Mouse (Mus musculus): Measurements from ENCODE around the gene Rgs4. TPM values are rescaled to one million over a fixed set of nuclear protein-coding genes. Genes with fewer than 3 reads are reported as not detected.

The Rgs4 gene
- 11.0 TPM for polyA plus RNA-seq (2021)

DNA sequence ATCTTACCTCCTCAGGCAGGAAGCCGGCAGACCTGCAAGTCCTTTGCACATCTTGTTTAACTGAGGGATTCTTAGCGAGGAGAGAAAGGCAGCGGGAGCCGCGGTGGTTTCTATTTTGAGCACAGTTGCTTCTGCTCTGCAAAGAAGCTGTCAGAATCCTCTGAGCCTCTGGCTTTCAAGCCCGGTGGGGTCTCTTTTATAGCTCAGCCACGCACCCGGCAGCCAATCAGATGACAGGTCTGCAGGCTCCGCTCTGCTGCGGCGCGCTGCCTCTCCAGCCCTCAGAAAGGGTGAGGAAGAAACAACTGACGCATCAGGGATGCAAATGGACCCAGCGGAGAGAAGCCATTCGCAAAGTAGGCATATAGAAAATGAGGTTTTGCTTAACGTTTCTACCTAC, at the start of gene Rgs4:
Gene Rgs4, minus strand, starts transcription at position 170 of the 400 bp plus-strand sequence.
- CTCF ChIA-PET, result interaction anchor here (0.9 to 5.4 kb wide), 5 partner anchors 9 to 101 kb away, joined by 3 to 23 read pairs (median 3); no protein-coding TSS in a partner anchor
- in situ Hi-C loops (cut with MboI; ENCODE audit: low pct_unique_long_range_greater_than_20kb), result no loop called here
- peak; percentile 86 for ATAC-seq
- POLR2A ChIA-PET, result interaction anchor here (1.1 to 1.7 kb wide), 2 partner anchors 12 to 72 kb away, joined by 4 to 6 read pairs; no protein-coding TSS in a partner anchor
- TF ChIP-seq CTCF (IDR thresholded peaks at IDR 0.05), result no peak
- no peak for DNase-seq (ENCODE audit: low read depth, low spot score)
- H3K27me3 ChIP-seq, result no peaks in the 10 kb centered on the region

DNA sequence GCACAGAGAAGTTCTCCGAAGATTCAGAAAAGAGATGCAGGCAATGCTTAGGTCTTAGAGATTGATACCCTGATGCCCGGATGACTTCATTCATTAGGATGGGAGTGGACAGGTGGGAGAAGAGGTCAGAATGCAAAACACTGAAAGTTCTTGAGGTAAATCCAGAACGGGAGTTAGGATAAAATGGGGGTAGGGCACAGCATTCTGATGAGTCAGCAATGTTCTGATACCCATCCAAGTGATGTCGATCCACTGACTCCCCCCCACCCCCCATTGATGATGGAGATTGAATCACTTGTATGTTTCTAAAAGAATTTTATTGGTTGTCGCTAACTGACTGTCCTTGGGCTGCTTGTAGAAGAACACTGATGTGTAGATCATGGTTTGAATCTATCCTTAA, 45.0 kb upstream of the Rgs4 start:
- CTCF ChIA-PET, result no interaction called here
- no peaks in the 10 kb centered on the region for H3K27me3 ChIP-seq
- no peak for TF ChIP-seq CTCF (IDR thresholded peaks at IDR 0.05)
- POLR2A ChIA-PET, result no interaction called here
- DNase-seq (ENCODE audit: low read depth, low spot score) (no peak), ATAC-seq (no peak)
- in situ Hi-C loops (cut with MboI; ENCODE audit: low pct_unique_long_range_greater_than_20kb), result no loop called here

DNA sequence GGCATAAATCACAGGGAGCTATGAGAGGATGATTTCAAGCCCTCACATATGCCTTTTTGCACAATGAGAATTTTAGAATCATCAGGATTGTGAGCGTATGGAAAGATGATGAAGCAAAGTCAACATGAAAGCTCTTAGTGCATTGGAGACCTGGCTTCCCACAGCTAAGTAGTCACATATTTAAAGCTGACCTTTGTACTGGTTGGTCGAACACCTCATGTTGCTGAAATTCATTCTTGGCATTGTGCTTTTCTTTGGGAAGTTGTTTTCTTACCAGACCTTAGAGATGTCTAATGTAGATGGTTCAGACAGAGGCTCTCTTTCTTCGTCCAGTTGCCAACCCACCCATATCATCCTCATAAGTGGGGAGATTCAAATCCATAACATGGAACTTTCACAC, 38.5 kb upstream of the Rgs4 start:
- no peaks in the 10 kb centered on the region for H3K27me3 ChIP-seq
- in situ Hi-C loops (cut with MboI; ENCODE audit: low pct_unique_long_range_greater_than_20kb), result no loop called here
- ATAC-seq (no peak), DNase-seq (ENCODE audit: low read depth, low spot score) (no peak)
- CTCF ChIA-PET, result no interaction called here
- no peak for TF ChIP-seq CTCF (IDR thresholded peaks at IDR 0.05)
- POLR2A ChIA-PET, result interaction anchor here (0.7 kb wide), 1 partner anchor 48 kb away, joined by 3 read pairs; no protein-coding TSS in a partner anchor

DNA sequence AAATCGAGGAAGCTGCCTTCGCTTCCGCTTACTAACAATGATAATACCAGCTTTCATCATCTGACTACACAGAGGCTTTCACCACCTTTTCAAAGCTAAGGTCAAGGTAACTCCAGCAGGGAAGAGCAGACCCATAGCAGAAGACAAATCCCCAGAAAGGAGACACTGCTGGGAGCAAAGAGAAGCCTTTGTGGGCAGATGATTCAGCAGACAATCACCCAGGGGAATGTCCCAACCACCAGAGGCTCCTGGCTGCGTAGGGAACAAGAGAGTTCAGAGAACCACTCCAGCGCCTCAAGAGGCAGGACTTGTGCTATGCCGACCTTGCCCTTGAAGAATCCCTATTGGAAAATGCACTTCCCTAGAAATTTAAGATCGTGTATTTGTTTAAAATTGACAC, 29.1 kb upstream of the Rgs4 start:
- ATAC-seq (peak; percentile 84), DNase-seq (ENCODE audit: low read depth, low spot score) (peak; percentile 47)
- no peaks in the 10 kb centered on the region for H3K27me3 ChIP-seq
- ChIA-PET POLR2A (no interaction called here), CTCF (no interaction called here)
- peak; percentile 40 for TF ChIP-seq CTCF (IDR thresholded peaks at IDR 0.05)
- in situ Hi-C loops (cut with MboI; ENCODE audit: low pct_unique_long_range_greater_than_20kb), result no loop called here

DNA sequence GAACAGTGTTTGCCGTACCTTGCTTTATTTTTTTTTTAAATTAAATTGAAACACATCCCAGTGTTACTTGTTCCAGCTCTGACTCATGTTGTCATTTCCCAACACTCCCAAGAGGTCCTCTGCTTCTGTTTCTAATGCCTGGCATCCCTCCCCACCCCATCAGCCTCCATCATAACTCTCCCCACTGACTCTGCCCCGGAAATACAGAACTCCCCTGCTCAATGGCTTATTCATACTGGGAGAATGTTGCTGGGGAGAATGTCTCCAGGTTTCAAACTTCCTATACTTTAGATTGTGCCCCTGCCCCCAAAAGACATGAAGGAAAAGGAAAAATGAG, 17.1 kb upstream of the Rgs4 start:
- CTCF ChIA-PET, result interaction anchor here (1.0 to 1.3 kb wide), 3 partner anchors 10 to 17 kb away, joined by 3 read pairs; partner anchors contain the start of gene Rgs4
- ATAC-seq, result peak; percentile 21

DNA sequence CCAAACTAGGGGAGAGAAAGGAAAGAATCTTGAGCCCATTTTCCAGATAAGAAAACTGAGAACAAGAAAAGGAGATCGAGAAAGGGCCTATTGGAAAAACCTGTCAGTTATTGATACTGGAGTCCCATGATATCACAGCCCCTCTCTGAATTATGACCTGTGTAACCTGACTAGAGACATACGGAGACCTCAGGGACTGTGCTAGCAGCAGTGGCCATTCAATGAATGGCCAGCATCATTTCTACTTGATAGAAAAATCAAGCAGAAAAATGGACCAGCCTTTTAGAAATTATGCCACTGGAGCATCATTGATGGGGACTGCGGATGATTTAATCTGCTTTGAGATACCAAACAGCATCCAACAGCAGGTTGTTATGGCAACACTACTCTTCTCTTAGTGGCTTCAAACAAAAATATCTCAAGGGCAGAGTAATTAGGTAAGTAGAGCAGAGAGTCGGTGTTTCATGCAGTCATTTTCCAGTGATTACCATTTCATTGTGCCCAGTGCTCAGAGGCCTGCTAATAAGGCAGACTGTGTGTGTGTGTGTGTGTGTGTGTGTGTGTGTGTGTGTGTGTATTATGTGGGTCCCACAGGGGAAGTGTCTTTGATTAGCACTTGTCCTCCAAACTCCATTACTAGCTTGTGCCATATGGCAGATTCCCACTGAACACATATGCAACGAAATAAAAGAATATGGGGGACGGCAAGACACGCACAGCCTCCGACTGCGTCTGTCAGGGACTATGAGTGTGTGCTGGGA, 16.6 kb upstream of the Rgs4 start:
- no peak for ATAC-seq
- CTCF ChIA-PET, result interaction anchor here (1.2 to 1.5 kb wide), 4 partner anchors 10 to 176 kb away, joined by 3 to 4 read pairs (median 3); no protein-coding TSS in a partner anchor

More for the DNA sequence above, 17.1 kb upstream of the Rgs4 start:
- in situ Hi-C loops (cut with MboI; ENCODE audit: low pct_unique_long_range_greater_than_20kb), result no loop called here
- no peaks in the 10 kb centered on the region for H3K27me3 ChIP-seq
- TF ChIP-seq CTCF (IDR thresholded peaks at IDR 0.05), result no peak
- POLR2A ChIA-PET, result no interaction called here
- DNase-seq (ENCODE audit: low read depth, low spot score), result no peak

DNA sequence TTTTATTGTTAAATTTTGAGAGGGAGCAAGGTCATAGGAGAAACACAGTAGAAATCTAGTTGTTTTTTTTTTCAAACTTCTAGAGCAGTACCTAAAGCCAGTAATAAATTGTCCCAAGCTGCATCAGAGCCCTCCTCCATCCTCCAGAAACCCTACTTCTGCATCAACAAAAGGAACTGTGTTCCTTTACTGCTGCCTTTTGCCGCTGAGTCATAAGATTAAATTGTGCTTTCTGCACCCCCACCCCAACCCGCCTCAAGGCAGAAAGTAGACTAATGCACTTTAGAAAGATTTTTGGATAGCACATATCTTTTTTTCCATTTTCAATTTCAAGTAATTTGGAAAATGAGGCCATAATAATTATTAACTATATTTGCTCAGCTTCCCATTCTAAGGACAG, 15.1 kb upstream of the Rgs4 start:
- DNase-seq (ENCODE audit: low read depth, low spot score) (no peak), ATAC-seq (no peak)
- H3K27me3 ChIP-seq, result no peaks in the 10 kb centered on the region
- ChIA-PET CTCF (interaction anchor here (1.5 kb wide), 1 partner anchor 177 kb away, joined by 3 read pairs; no protein-coding TSS in a partner anchor), POLR2A (interaction anchor here (1.0 kb wide), 1 partner anchor 17 kb away, joined by 3 read pairs; no protein-coding TSS in a partner anchor)
- TF ChIP-seq CTCF (IDR thresholded peaks at IDR 0.05), result no peak
- in situ Hi-C loops (cut with MboI; ENCODE audit: low pct_unique_long_range_greater_than_20kb), result no loop called here

More for the DNA sequence above, 16.6 kb upstream of the Rgs4 start:
- H3K27me3 ChIP-seq, result no peaks in the 10 kb centered on the region
- no peak for DNase-seq (ENCODE audit: low read depth, low spot score)
- TF ChIP-seq CTCF (IDR thresholded peaks at IDR 0.05), result no peak
- POLR2A ChIA-PET, result no interaction called here
- in situ Hi-C loops (cut with MboI; ENCODE audit: low pct_unique_long_range_greater_than_20kb), result no loop called here

DNA sequence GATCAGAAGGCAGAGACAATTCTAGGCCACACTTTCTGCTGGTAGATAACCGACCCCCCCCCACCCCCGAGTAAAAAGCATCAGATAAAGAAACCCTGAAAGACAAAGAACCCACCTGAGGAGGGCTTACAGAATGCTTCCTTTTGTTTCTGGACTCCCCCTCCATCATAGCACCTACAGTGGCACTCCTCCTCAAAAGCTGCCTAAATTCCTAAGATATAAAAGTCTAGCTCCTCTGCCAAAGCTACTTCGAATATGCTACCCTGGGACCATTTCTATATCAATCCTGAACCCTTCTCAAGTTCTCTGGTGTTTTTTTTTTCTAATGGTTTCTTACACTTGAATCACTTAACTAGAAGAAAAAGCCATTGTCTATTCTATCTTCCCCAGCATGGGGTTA, 9.1 kb upstream of the Rgs4 start:
- H3K27me3 ChIP-seq, result no peaks in the 10 kb centered on the region
- no peak for ATAC-seq
- POLR2A ChIA-PET, result interaction anchor here (0.6 kb wide), 1 partner anchor 12 kb away, joined by 3 read pairs; no protein-coding TSS in a partner anchor
- no peak for TF ChIP-seq CTCF (IDR thresholded peaks at IDR 0.05)
- in situ Hi-C loops (cut with MboI; ENCODE audit: low pct_unique_long_range_greater_than_20kb), result no loop called here
- CTCF ChIA-PET, result interaction anchor here (1.2 kb wide), 1 partner anchor 9 kb away, joined by 4 read pairs; the partner anchor contains the start of gene Rgs4
- no peak for DNase-seq (ENCODE audit: low read depth, low spot score)

DNA sequence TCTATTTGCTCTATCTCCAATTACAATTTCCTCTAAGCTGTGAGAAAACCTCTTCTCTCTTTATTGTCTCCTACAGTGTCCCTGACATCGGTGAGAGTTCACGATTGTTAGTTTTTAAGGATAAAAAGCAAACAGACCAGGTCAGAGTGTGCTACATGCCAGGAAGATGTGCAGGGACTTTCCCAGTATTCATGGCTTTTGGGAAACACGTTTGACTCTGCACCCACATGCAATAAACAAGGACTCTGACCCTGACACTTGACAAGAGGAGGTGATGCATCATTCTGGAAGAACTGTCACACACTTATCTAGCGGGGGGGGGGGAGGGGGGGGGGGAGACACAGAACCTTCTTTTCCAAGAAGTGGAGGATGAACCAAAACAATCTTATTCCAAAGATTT, 5.0 kb upstream of the Rgs4 start:
- no peaks in the 10 kb centered on the region for H3K27me3 ChIP-seq
- DNase-seq (ENCODE audit: low read depth, low spot score), result no peak
- TF ChIP-seq CTCF (IDR thresholded peaks at IDR 0.05), result no peak
- CTCF ChIA-PET, result no interaction called here
- no peak for ATAC-seq
- in situ Hi-C loops (cut with MboI; ENCODE audit: low pct_unique_long_range_greater_than_20kb), result no loop called here
- POLR2A ChIA-PET, result no interaction called here

DNA sequence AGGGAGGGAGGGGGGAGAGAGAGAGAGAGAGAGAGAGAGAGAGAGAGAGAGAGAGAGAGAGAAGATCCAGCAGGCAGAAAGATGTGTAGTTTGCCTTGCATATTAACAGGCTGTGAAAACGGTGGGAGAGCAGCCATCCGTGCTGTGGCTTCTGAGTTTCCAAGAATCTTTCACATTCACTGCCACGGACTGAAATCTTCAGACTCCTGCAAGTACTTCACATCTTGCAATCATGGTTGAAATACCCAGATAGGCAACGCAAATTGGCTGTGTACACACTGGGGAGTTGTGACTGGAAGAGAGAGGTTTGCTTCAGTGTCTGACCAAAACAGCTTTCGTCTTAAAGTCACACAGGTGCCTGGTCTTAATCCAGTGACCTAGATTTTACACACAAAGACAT, 997 bp upstream of the Rgs4 start:
- TF ChIP-seq CTCF (IDR thresholded peaks at IDR 0.05), result no peak
- no peak for DNase-seq (ENCODE audit: low read depth, low spot score)
- ChIA-PET CTCF (interaction anchor here (1.1 to 5.4 kb wide), 4 partner anchors 8 to 20 kb away, joined by 3 to 23 read pairs (median 4); no protein-coding TSS in a partner anchor), POLR2A (no interaction called here)
- no peak for ATAC-seq
- no peaks in the 10 kb centered on the region for H3K27me3 ChIP-seq
- in situ Hi-C loops (cut with MboI; ENCODE audit: low pct_unique_long_range_greater_than_20kb), result no loop called here

DNA sequence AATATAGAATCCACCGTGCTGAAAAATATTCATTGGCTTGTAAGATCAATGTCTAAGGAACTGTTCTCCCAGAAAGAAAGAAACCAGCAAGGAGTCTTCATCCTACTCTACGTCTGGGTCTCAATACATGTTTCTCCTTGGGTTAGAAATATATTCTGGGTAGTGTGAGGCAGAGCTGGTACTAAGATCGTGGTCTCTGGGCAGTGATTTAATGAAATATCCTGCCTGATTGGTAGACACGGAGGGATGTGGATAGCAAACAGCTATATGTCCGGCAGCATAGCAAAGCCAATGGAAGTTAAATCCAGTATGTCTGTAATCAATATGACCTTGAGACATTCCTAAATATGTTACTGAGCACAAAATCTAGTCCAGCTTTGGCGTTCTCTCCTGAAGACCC, 460 bp upstream of the Rgs4 start:
- ChIA-PET POLR2A (interaction anchor here (1.1 kb wide), 1 partner anchor 72 kb away, joined by 4 read pairs; no protein-coding TSS in a partner anchor), CTCF (interaction anchor here (1.1 to 5.4 kb wide), 5 partner anchors 8 to 20 kb away, joined by 3 to 23 read pairs (median 3); no protein-coding TSS in a partner anchor)
- TF ChIP-seq CTCF (IDR thresholded peaks at IDR 0.05), result no peak
- no peak for DNase-seq (ENCODE audit: low read depth, low spot score)
- ATAC-seq, result no peak
- H3K27me3 ChIP-seq, result no peaks in the 10 kb centered on the region
- in situ Hi-C loops (cut with MboI; ENCODE audit: low pct_unique_long_range_greater_than_20kb), result no loop called here

Measured in Patski (cell line).